Mouse (Mus musculus) bone marrow, adult 2 months (tissue): ENCODE measurements at regions not wholly inside any gene's neighbourhood (a gene's known extent, or its start where the extent isn't known, plus 50 kb on each side); places are given as distances from the start of the nearest gene placed in this dataset.

Experiments used
- H3K27ac ChIP-seq: fragments of 200-500 bp; 2 replicates; pipeline ENCODE4 v1.5.1; 2012; ENCODE audit warnings: low read depth, mild to moderate bottlenecking, control low read depth, inconsistent platforms, low read length; ENCODE audit not compliant: control insufficient read depth, poor library complexity, insufficient read depth
- H3K4me1 ChIP-seq: fragments of 200-500 bp; 2 replicates; pipeline ENCODE4 v1.6.1; 2011; ENCODE audit warnings: low read length; ENCODE audit not compliant: control insufficient read depth, insufficient read depth
- H3K4me3 ChIP-seq: fragments of 200-500 bp; replicated peaks from 2 replicates; pipeline ENCODE3; 2011; ENCODE audit warnings: mild to moderate bottlenecking, low read depth, low read length, control low read depth; ENCODE audit not compliant: control insufficient read depth
- CTCF ChIP-seq: fragments of 200-500 bp; IDR thresholded peaks from 2 replicates; pipeline ENCODE4 v1.5.1; 2011; ENCODE audit warnings: low read length, control low read depth; ENCODE audit not compliant: control insufficient read depth, insufficient read depth
- POLR2A ChIP-seq: fragments of 200-500 bp; IDR thresholded peaks from 2 replicates; pipeline ENCODE4 v1.6.1; 2011; ENCODE audit warnings: low read depth, mild to moderate bottlenecking, control low read depth, low read length, borderline replicate concordance; ENCODE audit not compliant: control insufficient read depth
- WGBS: fragments of 180-500 bp; shearing (Covaris S2); methylation state at CpG from one replicate; pipeline ENCODE4 v1.1.7; 2018; 5-methylcytosine and 5-hydroxymethylcytosine counted together

DNA sequence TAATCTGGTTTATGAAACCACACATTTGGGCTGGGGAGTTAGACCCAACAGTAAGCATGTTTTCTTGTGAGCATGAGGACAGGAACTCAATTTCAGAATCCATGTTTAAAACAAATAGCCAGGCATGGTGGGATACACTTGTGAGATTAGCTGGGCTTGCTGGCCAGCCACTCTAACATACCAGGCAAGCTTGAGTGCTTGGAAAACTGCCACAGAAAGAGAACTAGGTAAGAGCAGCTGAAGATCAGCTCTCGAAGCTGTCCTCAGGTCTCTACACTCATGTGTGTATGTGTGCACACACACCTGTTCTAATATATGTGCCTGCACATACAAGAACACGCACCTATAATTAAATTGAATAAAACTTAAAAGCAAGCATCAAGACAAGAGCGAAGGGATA, 112.2 kb upstream of the Zc3h12c start:
- WGBS: 77% methylated on average over 3 of the region's 3 CpGs
- Histone ChIP-seq H3K4me3 (no peak overlapping the region), H3K27ac (no peak overlapping the region), H3K4me1 (no peaks in the 10 kb centered on the region; the same call in 1 of the 2 replicates)
- TF ChIP-seq CTCF (no peak), POLR2A (no peak)

DNA sequence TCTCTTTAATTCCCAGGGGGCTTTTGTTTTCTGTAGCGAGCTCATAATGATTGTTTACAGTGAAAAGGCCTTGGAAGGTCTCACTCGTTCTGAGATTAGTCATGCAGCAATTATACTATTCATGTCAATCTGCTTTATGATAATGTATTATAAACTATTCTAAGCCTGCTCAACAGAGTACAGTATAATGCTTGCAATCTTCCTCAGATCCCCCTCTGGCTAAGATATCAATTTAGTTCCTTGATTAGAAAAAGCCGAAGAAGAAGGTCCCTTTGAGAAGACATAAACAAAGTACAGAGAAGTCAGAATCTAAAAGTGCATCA, 110.3 kb upstream of the Zc3h12c start:
- Histone ChIP-seq H3K4me1 (no peaks in the 10 kb centered on the region; the same call in 1 of the 2 replicates), H3K4me3 (no peak overlapping the region), H3K27ac (no peak overlapping the region)
- WGBS: 73% methylated on average over 3 of the region's 3 CpGs
- no peak for TF ChIP-seq CTCF
- TF ChIP-seq POLR2A: no peak

DNA sequence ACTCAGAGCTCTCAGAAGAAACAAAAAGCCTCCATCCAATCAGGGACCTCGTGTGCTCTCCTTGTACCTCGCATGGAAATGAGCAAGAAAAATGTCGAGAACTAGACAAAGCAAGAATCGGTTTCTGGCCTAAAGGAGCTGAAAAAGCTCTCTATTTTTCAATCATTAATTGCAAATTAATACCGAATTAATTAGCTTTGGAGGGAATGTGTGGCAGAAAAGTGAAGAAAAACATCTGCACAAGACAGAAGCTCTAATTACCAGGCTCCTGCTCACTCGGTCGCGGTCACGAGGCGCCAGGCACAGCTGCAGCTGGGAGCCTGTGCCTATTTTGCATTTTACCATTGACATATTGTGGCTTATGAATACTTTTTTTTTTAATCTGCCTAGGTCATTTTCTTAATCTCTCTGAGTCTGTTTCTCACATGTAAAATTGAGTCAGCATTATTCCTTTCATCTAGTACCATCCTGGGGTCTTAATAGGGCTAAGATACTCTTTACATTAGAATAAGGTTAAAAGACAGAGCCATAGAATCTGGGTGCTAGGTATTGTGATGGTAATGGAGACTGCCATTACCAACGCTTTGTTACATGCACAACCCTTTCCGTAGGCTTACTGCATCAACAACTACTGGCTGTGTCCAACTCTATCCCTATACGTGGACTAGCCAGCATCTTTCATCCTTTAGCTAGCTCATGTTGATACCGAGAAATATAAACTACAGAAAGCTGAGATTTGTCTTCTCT, 109.8 kb upstream of the Zc3h12c start:
- WGBS: 74% methylated on average over 14 of the region's 14 CpGs
- no peaks in the 10 kb centered on the region; the same call in 1 of the 2 replicates for H3K4me1 ChIP-seq
- TF ChIP-seq POLR2A (no peak), CTCF (no peak)
- H3K27ac ChIP-seq: no peak overlapping the region
- no peak overlapping the region for H3K4me3 ChIP-seq

DNA sequence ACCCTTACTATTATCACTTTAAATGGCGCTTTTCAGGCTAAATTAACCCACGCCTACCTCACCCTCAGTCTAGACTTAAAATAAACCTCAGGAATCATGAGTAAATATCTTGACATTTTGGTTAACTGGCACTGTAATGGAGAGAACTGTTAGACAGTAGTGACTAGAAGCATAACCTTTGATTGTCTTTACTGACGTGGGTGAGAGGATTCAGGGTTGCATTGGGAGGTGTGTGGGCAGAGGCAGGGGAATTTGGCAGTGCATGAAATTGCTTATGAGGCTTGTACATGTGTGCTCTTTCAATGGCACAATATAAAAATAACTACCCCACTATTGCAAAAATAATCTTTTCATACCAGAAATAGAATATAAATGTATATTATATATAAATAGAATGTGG, 105.6 kb upstream of the Zc3h12c start:
- Histone ChIP-seq H3K27ac (no peak overlapping the region), H3K4me3 (no peak overlapping the region), H3K4me1 (no peaks in the 10 kb centered on the region)
- WGBS: 73% methylated on average over 3 of the region's 3 CpGs
- TF ChIP-seq CTCF (no peak), POLR2A (no peak)

DNA sequence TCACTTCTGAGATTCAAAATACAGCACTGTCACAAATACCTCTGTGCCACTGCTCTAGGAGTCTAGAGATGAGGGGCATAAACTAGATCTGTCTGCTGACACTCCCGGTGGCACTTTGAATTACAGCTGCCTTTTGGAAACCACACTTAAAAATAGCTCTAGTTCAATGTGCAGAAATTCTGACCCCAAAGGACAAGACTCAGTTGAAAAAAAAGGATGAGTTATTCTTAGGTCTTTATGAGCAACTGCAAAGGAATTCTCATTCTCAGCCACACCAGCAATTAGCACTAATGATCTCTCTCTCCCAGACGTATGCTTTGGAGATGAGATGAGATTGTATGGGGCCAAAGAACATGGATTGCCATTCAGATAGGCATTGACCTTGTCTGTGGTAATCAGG, 104.3 kb upstream of the Zc3h12c start:
- Histone ChIP-seq H3K27ac (no peak overlapping the region), H3K4me3 (no peak overlapping the region), H3K4me1 (no peaks in the 10 kb centered on the region)
- TF ChIP-seq POLR2A: no peak
- WGBS: 41% methylated on average over 2 of the region's 2 CpGs

DNA sequence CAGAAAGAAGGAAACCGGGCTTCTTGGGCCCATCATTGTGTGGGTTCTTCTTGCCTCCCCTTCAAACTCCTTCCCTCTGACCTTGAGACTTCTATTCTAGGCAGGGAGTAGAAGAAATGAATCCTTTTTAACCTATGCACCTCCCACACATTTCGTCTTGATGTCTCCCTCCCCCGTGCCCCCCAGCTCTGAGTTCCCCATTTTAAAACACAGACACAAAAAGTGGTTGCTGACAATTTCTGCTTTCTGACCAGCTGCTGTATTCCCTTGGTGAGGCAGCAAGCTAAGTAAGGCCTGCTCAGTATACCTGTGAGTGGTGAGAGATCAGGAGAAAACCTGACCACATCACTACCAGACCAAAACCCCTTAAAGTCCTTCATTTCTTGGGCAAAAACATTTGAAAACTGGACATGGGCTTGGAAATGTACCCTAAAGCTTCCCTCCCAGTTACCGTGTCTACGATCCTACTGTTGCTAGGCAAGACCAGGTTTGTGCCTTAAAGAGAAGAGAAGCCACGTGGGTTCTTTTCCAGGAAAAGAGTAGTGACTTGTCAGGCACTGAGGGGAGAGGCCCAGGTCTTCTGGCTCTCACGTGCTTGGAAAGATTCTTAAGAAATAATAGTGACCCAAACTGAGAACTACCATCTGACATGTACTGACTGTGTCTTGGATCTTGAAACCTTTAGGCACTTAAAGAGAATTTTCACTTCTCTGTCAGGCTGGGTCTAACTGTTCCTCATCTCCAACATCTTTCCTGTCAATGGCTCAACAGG, 103.2 kb upstream of the Zc3h12c start:
- Histone ChIP-seq H3K27ac (no peak overlapping the region), H3K4me3 (no peak overlapping the region), H3K4me1 (no peaks in the 10 kb centered on the region)
- WGBS: 50% methylated on average over 7 of the region's 7 CpGs
- TF ChIP-seq CTCF: no peak
- TF ChIP-seq POLR2A: no peak

DNA sequence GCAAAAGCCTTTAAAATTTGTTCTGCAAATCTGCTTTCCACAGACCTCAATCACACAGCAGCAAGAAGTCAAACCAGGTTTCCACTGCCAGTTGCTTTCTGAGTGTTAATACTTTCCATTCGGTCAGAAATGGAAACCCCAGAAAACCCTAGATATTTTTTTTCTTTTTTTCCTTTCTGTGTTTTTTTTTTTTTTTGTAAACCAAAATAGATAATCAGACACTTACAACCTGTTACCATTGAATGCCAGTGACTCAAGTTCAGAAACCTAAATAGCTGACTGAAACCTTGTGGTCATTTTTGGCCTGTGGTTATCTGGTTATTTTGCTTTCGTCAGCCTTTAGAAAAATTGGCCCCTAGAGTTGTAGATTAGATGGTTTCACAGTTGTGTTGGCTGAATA, 93.2 kb upstream of the Zc3h12c start:
- TF ChIP-seq CTCF (no peak), POLR2A (no peak)
- no peak overlapping the region for H3K27ac ChIP-seq
- 62% methylated on average over 2 of the region's 2 CpGs for WGBS
- H3K4me3 ChIP-seq: no peak overlapping the region
- no peaks in the 10 kb centered on the region for H3K4me1 ChIP-seq

DNA sequence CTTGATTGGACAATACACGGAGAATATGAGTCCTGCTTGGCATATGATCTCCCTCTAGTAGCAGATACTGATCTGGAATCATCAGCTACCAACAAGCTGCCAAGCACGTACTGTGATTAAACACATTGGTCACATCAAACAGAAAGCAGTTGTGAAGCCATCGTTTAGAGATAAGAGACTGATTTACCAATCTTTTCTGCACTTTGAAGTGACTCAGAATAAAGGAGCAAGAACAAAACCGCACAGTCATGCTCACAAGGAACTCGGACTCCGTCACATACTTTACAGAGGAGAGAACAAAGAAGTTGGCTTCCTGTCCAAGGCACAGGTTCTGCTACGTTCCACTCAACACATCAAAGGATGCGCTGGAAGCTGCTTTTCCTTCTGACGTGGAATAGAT, 91.1 kb upstream of the Zc3h12c start:
- 6% methylated on average over 9 of the region's 9 CpGs for WGBS
- Histone ChIP-seq H3K4me3 (no peak overlapping the region), H3K27ac (no peak overlapping the region), H3K4me1 (no peaks in the 10 kb centered on the region)
- TF ChIP-seq POLR2A (no peak), CTCF (no peak)

DNA sequence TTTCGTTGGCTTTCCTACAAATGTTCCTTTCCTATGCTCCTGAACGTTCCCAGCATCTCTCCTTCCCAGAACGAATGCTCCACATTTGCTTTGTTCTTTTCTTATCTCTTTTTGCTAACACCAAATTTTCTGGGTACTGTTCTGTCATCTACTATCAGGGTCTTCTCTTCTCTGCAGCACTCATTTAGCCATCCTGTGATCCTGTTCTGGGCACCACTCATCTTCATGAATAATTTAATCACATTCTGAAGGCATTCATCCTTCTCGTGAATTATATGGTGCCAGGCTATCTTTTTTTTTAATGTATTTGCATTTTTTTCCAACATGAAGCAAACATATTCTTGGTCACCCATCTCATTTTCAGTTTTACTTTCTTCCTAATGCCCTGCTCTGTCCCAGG, 87.3 kb upstream of the Zc3h12c start:
- 72% methylated on average over 4 of the region's 4 CpGs for WGBS
- Histone ChIP-seq H3K4me1 (no peaks in the 10 kb centered on the region), H3K4me3 (no peak overlapping the region), H3K27ac (no peak overlapping the region)
- TF ChIP-seq CTCF (no peak), POLR2A (no peak)
